21 mouse cellular contexts compared by ENCODE assay signal in genomic region chr3:141948506-141948905, GRCm38 (mm10).
A peak's percentile ranks its signal among the peaks of the same experiment; 100 is the strongest.
DNase-seq lines count a peak whose midpoint lies in the region; ATAC-seq and TF ChIP-seq lines count a peak whose summit lies in the region.
"Had no signal": no experiment of that assay in that cellular context is flagged by ENCODE, and none has a peak within 500 bp of the region (broad histone marks: within the 10 kb centered on the region; RNA-seq: fewer than 3 reads in every experiment).

No protein-coding gene starts in this region.

- 42% methylated on average over 1 of the region's 1 CpGs for WGBS in limb, embryonic 13.5 days
- 88% methylated on average over 1 of the region's 1 CpGs for WGBS in limb, embryonic 10.5 days
- 39% methylated on average over 1 of the region's 1 CpGs for WGBS in limb, embryonic 14.5 days
- 38% methylated on average over 1 of the region's 1 CpGs for WGBS in limb, embryonic 15.5 days

- peak; percentile 59; the same call in 1 of the 2 replicates for ATAC-seq in limb, embryonic 13.5 days (ENCODE audit: low FRiP score, low read depth)
- ATAC-seq in limb, embryonic 14.5 days (ENCODE audit: low FRiP score, low read depth): 0 out of 2 replicates have a peak, but pooled peaks have one; percentile 30
- no peak for ATAC-seq in limb, embryonic 15.5 days (ENCODE audit: insufficient number of reproducible peaks, low FRiP score, low TSS enrichment, low read depth)
- ATAC-seq in erythroid progenitor cell, adult 5-6 weeks (replicated peaks; ENCODE audit: low FRiP score, poor library complexity, severe bottlenecking): no peak
- ATAC-seq: forebrain, embryonic 13.5 days; forebrain, embryonic 15.5 days; forebrain, postnatal 0 days had no signal

- H3K36me3 ChIP-seq in limb, embryonic 13.5 days: no peaks in the 10 kb centered on the region
- no peaks in the 10 kb centered on the region for H3K36me3 ChIP-seq in limb, embryonic 10.5 days
- H3K36me3 ChIP-seq in limb, embryonic 14.5 days (ENCODE audit: control insufficient read depth, insufficient read depth, low read length): no peaks in the 10 kb centered on the region
- no peaks in the 10 kb centered on the region for H3K36me3 ChIP-seq in limb, embryonic 15.5 days
- H3K36me3 ChIP-seq: embryonic facial prominence, embryonic 12.5 days; embryonic facial prominence, embryonic 15.5 days; forebrain, embryonic 15.5 days had no signal

- no peak overlapping the region for H3K9ac ChIP-seq in limb, embryonic 13.5 days
- no peak overlapping the region for H3K9ac ChIP-seq in limb, embryonic 14.5 days (ENCODE audit: low read depth, low read length, severe bottlenecking)
- no peak overlapping the region for H3K9ac ChIP-seq in limb, embryonic 15.5 days
- H3K9ac ChIP-seq: embryonic facial prominence, embryonic 12.5 days; embryonic facial prominence, embryonic 15.5 days; forebrain, embryonic 13.5 days; forebrain, embryonic 15.5 days; forebrain, postnatal 0 days had no signal

- H3K27ac ChIP-seq in limb, embryonic 13.5 days: no peak overlapping the region
- H3K27ac ChIP-seq in limb, embryonic 10.5 days: no peak overlapping the region
- no peak overlapping the region for H3K27ac ChIP-seq in limb, embryonic 14.5 days (replicated peaks; ENCODE audit: low read depth, low read length)
- 0 out of 2 replicates have a peak overlapping the region, but pooled peaks have one; percentile 47 for H3K27ac ChIP-seq in limb, embryonic 15.5 days
- H3K27ac ChIP-seq: embryonic facial prominence, embryonic 12.5 days; embryonic facial prominence, embryonic 15.5 days; forebrain, embryonic 13.5 days; forebrain, embryonic 15.5 days had no signal

- DNase-seq in limb, embryonic 10.5 days (ENCODE audit: low spot score): no peak
- DNase-seq in limb, embryonic 14.5 days (ENCODE audit: low spot score): no peak
- DNase-seq: adrenal gland, adult 2 months; adrenal gland, postnatal 10 days; adrenal gland, postnatal 25 days; cerebellum, adult 11 months; cerebellum, adult 18-20 months; cerebellum, adult 8-10 months; cerebellum, adult 9-11 months; cerebellum, postnatal 14 days; cerebellum, postnatal 36 days; embryo, embryonic 11 days; forebrain, postnatal 0 days had no signal

- TF ChIP-seq POLR2A in limb, embryonic 14.5 days (IDR thresholded peaks at IDR 0.05; ENCODE audit: borderline replicate concordance, extremely low read depth, insufficient read depth, insufficient read length): no peak

- no peak overlapping the region for H3K4me2 ChIP-seq in limb, embryonic 13.5 days (replicated peaks)
- no peak overlapping the region for H3K4me2 ChIP-seq in limb, embryonic 14.5 days (replicated peaks; ENCODE audit: low read depth, low read length, severe bottlenecking)
- no peak overlapping the region for H3K4me2 ChIP-seq in limb, embryonic 15.5 days
- H3K4me2 ChIP-seq: embryonic facial prominence, embryonic 12.5 days; embryonic facial prominence, embryonic 15.5 days; forebrain, embryonic 13.5 days; forebrain, embryonic 15.5 days had no signal

- no peaks in the 10 kb centered on the region for H3K27me3 ChIP-seq in limb, embryonic 13.5 days
- no peaks in the 10 kb centered on the region for H3K27me3 ChIP-seq in limb, embryonic 10.5 days (ENCODE audit: low read depth, poor library complexity, severe bottlenecking)
- no peaks in the 10 kb centered on the region for H3K27me3 ChIP-seq in limb, embryonic 14.5 days (ENCODE audit: control insufficient read depth, insufficient read depth, low read length)
- no peaks in the 10 kb centered on the region for H3K27me3 ChIP-seq in limb, embryonic 15.5 days
- H3K27me3 ChIP-seq: embryonic facial prominence, embryonic 12.5 days; embryonic facial prominence, embryonic 15.5 days; forebrain, embryonic 13.5 days; forebrain, embryonic 15.5 days had no signal

- H3K4me1 ChIP-seq in limb, embryonic 13.5 days: peaks cover 34% of the 10 kb centered on the region
- H3K4me1 ChIP-seq in limb, embryonic 10.5 days: peaks cover 13% of the 10 kb centered on the region
- peaks cover 31% of the 10 kb centered on the region for H3K4me1 ChIP-seq in limb, embryonic 14.5 days (ENCODE audit: control insufficient read depth, insufficient read depth, low read length)
- H3K4me1 ChIP-seq in limb, embryonic 15.5 days: peaks cover 12% of the 10 kb centered on the region; the same call in 1 of the 2 replicates

- no peak overlapping the region for H3K4me3 ChIP-seq in limb, embryonic 13.5 days
- H3K4me3 ChIP-seq in limb, embryonic 10.5 days: no peak overlapping the region
- H3K4me3 ChIP-seq in limb, embryonic 14.5 days (replicated peaks; ENCODE audit: low read length): no peak overlapping the region
- H3K4me3 ChIP-seq in limb, embryonic 15.5 days: no peak overlapping the region
- H3K4me3 ChIP-seq: embryonic facial prominence, embryonic 12.5 days; embryonic facial prominence, embryonic 15.5 days; erythroblast, embryonic 14.5 days; forebrain, embryonic 13.5 days; forebrain, embryonic 15.5 days had no signal

- H3K9me3 ChIP-seq in limb, embryonic 13.5 days: no peaks in the 10 kb centered on the region
- no peaks in the 10 kb centered on the region for H3K9me3 ChIP-seq in limb, embryonic 10.5 days (replicated peaks)
- H3K9me3 ChIP-seq in limb, embryonic 14.5 days (ENCODE audit: control insufficient read depth, low read length): no peaks in the 10 kb centered on the region
- H3K9me3 ChIP-seq in limb, embryonic 15.5 days: no peaks in the 10 kb centered on the region
- H3K9me3 ChIP-seq: embryonic facial prominence, embryonic 12.5 days; embryonic facial prominence, embryonic 15.5 days; forebrain, embryonic 13.5 days; forebrain, embryonic 15.5 days had no signal

Comparison
In these comparisons a context has a peak if more than half of its experiments do, and no peak if none do; other contexts are left out.
1. ATAC-seq: peak in limb, embryonic 13.5 days (single experiment) and limb, embryonic 14.5 days (single experiment); none in limb, embryonic 15.5 days (single experiment) and erythroid progenitor cell, adult 5-6 weeks (single experiment).